Mouse (Mus musculus) testis, adult 2 months (tissue): ENCODE data around the gene Spg20.

ENCODE experiments used
- CTCF ChIP-seq: fragments of 200-500 bp; IDR thresholded peaks from 2 replicates; pipeline ENCODE4 v1.5.1; 2012; ENCODE audit warnings: low read depth, mild to moderate bottlenecking, inconsistent platforms, low read length, moderate library complexity; ENCODE audit not compliant: control insufficient read depth, insufficient read depth, insufficient replicate concordance
- POLR2A ChIP-seq: fragments of 200-500 bp; IDR thresholded peaks from 2 replicates; pipeline ENCODE4 v1.6.1; 2012; ENCODE audit warnings: low read depth, mild to moderate bottlenecking, inconsistent platforms, low read length, moderate library complexity; ENCODE audit not compliant: control insufficient read depth

GRCm38 (mm10) chr3:55067791-55068434, 44.0 kb upstream of the Spg20 start:
- TF ChIP-seq CTCF (no peak), POLR2A (no peak)
